Mouse (Mus musculus): ENCODE data around the gene Pgpep1. TPM values are rescaled to one million over a fixed set of nuclear protein-coding genes. Genes with fewer than 3 reads are reported as not detected.

Pgpep1 gene
- polyA plus RNA-seq, 1 experiment from 2014 or later, result 70.4 TPM

DNA sequence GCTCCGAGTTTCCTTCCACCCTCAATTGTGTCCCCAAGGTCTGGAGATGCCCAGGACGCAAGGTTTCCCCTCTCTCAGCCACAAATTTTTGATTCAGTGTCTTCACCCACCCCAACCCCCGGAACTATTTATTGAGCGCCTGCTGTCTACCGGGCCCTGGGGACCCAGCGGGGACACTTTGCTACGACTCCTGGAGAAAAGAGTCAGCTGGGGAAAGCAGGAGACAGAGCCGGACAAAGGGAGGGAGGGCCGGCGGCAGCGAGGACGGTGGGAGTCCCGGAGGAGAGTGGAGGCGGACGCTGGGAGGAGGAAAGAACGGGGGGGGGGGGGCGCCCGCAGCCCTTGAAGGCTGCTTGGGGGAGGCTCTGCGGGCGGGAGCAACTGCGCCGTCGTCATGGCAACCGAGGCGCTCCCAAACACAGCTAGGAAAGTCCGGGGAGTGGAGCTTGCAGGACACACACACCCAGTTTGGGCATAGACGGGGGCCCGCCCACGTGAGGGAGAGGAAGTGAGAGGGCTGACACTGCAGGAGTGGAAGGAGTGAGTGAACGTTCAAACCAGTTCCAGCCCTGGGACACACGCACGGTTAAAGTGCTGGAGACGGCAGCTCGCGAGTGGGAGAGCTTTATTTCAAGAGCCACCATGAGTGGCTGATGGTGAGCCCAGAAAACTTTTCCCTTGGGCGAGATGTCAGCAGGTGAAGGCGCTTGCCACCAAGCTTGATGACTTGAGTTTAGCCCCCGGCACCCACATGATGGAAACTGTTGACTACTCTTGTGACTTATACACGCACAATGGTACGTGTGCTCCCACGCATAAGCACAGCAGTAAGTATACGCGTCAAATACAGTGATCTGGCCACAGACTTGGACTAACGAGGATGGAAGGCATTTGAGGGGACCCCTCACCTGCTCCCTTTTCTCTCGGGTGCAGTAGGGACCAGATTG lies 50.1 kb downstream of the Pgpep1 start:
- Histone ChIP-seq H3K4me2 (peak overlapping the region; percentile 92), H3K27me3 (peaks cover 19% of the 10 kb centered on the region; the same call in 1 of the 2 replicates), H3K4me1 (peaks cover 55% of the 10 kb centered on the region), H3K27ac (peak overlapping the region; percentile 90), H3K9me3 (no peaks in the 10 kb centered on the region), H3K4me3 (replicated peaks) (peak overlapping the region; percentile 44), H3K9ac (peak overlapping the region; percentile 59), H3K36me3 (replicated peaks) (no peaks in the 10 kb centered on the region)
- peak; percentile 56 for ATAC-seq (ENCODE audit: low FRiP score)
- 1% methylated on average over 45 of the region's 45 CpGs for whole genome bisulfite sequencing

DNA sequence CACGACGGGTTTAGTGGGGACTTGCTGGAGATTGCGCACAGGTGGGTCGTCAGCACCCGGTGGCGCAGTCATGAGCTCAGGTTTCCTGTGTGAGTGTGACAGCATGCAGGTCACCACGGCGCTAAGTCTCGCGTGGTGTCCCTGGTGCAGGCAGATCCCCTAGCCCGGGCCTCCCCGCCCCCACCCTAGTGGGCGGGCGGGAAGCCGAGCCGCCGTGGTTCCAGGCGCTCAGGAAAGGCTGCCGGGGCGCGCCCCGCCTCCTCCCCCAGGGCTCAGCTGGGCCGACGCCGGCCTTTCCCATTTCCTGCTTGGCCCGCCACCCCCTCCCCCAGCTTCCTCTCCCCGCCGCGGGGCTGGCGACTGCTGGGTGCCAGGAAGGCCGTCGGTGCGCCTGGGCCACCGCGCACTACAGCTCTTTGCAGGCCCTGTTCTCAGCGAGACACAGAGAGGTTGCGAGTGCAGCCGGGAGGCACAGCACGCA lies 50.8 kb downstream of the Pgpep1 start:
- Histone ChIP-seq H3K4me3 (replicated peaks) (peak overlapping the region; percentile 44), H3K9ac (peak overlapping the region; percentile 59), H3K9me3 (no peaks in the 10 kb centered on the region), H3K27me3 (peaks cover 19% of the 10 kb centered on the region; the same call in 1 of the 2 replicates), H3K27ac (peak overlapping the region; percentile 90), H3K4me2 (peak overlapping the region; percentile 92), H3K4me1 (peaks cover 63% of the 10 kb centered on the region), H3K36me3 (replicated peaks) (no peaks in the 10 kb centered on the region)
- ATAC-seq (ENCODE audit: low FRiP score), result peak; percentile 40
- under 1% methylated on average over 33 of the region's 39 CpGs for WGBS

DNA sequence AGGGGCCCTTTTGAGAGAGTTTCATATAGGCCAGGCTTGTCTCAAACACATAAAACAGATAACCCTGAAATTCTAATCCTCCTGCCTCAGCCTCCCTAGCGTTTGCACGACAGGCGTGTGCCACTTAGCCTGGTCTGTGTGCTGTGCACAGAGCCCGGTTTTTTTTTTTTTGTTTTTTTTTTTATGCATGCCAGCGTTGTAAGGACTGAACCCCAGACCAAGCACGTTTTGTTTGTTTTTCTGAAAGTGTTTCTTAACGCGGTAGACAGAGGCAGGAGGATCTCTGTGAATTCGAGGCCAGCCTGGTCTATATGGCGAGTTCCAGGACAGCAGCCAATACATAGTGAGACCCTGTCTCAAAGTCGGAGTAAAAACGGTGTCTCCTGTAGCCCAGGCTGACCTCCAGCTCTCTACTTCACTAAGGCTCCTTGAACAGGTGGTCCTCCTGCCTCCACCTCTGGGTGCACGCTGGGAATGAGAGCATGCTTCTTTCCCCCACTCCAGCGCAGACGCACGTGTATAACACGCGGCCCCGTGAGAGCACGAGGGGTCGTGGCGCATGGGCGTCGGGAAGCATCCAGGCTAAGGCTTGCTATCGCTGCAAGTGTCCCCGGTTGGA lies 51.3 kb downstream of the Pgpep1 start, which contains the start of gene Ssbp4:
Gene Ssbp4, minus strand, starts transcription at position 124 of the 619 bp plus-strand sequence.
- Histone ChIP-seq H3K4me2 (peak within 1 kb of the TSS; percentile 92), H3K9ac (peak within 1 kb of the TSS; percentile 87), H3K27ac (peak within 1 kb of the TSS; percentile 90), H3K27me3 (peaks cover 19% of the 10 kb centered on the region; the same call in 1 of the 2 replicates), H3K36me3 (replicated peaks) (no peaks in the 10 kb centered on the region), H3K9me3 (no peaks in the 10 kb centered on the region), H3K4me1 (peaks cover 68% of the 10 kb centered on the region), H3K4me3 (replicated peaks) (peak within 1 kb of the TSS; percentile 88)
- ATAC-seq (ENCODE audit: low FRiP score), result peak; percentile 6; the same call in 1 of the 2 replicates
- 6% methylated on average over 26 of the region's 26 CpGs for WGBS

DNA sequence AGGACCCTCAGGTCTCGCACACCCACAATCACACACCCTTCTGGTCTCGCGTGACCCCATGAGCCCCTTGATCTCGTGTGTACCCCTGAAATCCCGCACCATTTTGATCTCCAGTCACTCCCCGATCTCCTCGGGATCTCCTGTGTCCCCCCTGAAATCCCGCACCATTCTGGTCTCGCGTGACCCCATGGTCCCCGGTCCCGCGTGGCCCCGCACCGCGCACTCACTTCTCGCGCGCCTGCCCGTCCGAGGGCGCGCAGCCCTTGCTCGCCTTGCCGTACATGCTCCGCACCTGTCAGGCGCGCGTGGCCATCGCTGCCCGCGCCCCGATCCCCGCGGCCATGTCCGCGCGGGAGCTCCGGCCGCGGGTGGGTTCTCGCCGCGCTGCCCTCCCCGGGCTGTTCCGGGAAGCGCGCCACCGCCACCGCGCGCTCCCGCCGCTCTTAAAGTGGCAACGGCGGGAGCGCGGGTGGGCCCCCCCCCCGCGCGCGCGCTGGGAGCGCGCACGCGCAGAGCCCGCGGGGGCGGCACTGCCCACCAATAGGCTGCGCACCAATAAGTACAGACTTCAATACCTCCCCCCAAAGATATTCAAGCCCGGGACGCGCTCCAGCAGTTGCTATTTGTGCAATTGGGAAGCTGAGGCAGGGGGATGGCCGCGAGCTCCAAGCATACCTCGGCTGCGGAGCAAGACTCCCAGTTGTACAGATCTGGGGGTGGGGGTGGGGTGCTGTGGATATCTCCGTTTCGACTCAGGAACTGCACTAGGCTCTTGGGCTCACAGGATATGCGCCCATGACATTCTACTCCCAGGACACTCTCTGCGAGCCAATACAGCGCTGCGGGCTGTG lies 52.1 kb downstream of the Pgpep1 start:
- H3K9me3 ChIP-seq, result no peaks in the 10 kb centered on the region
- H3K9ac ChIP-seq, result peak overlapping the region; percentile 87
- no peaks in the 10 kb centered on the region for H3K36me3 ChIP-seq (replicated peaks)
- peak overlapping the region; percentile 84 for H3K4me2 ChIP-seq
- peak overlapping the region; percentile 90 for H3K27ac ChIP-seq
- H3K4me3 ChIP-seq (replicated peaks), result peak overlapping the region; percentile 88
- no peak for ATAC-seq (ENCODE audit: low FRiP score)
- WGBS, result 1% methylated on average over 84 of the region's 84 CpGs
- peaks cover 19% of the 10 kb centered on the region; the same call in 1 of the 2 replicates for H3K27me3 ChIP-seq
- peaks cover 70% of the 10 kb centered on the region for H3K4me1 ChIP-seq

DNA sequence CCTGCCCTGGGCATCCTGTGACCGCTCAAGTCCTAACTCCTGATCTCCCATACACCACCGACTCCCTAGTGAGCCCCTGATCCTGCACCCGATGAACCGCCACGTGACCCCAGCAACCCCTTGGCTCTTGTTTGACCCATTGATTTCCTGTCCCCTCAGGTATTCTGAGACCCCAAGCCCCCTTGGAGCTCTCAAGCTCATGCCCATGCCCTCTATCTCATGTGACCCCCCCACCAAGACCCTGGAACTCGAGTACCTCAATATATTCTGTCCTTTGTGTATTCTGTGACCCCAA lies 52.6 kb downstream of the Pgpep1 start:
- peaks cover 19% of the 10 kb centered on the region; the same call in 1 of the 2 replicates for H3K27me3 ChIP-seq
- 25% methylated on average over 6 of the region's 6 CpGs for WGBS
- H3K4me1 ChIP-seq, result peaks cover 71% of the 10 kb centered on the region
- peak overlapping the region; percentile 88 for H3K4me3 ChIP-seq (replicated peaks)
- no peak for ATAC-seq (ENCODE audit: low FRiP score)
- H3K9me3 ChIP-seq, result no peaks in the 10 kb centered on the region
- peaks cover 3% of the 10 kb centered on the region for H3K36me3 ChIP-seq (replicated peaks)
- H3K9ac ChIP-seq, result peak overlapping the region; percentile 87
- 0 out of 2 replicates have a peak overlapping the region, but pooled peaks have one; percentile 90 for H3K27ac ChIP-seq
- H3K4me2 ChIP-seq, result peak overlapping the region; percentile 84

DNA sequence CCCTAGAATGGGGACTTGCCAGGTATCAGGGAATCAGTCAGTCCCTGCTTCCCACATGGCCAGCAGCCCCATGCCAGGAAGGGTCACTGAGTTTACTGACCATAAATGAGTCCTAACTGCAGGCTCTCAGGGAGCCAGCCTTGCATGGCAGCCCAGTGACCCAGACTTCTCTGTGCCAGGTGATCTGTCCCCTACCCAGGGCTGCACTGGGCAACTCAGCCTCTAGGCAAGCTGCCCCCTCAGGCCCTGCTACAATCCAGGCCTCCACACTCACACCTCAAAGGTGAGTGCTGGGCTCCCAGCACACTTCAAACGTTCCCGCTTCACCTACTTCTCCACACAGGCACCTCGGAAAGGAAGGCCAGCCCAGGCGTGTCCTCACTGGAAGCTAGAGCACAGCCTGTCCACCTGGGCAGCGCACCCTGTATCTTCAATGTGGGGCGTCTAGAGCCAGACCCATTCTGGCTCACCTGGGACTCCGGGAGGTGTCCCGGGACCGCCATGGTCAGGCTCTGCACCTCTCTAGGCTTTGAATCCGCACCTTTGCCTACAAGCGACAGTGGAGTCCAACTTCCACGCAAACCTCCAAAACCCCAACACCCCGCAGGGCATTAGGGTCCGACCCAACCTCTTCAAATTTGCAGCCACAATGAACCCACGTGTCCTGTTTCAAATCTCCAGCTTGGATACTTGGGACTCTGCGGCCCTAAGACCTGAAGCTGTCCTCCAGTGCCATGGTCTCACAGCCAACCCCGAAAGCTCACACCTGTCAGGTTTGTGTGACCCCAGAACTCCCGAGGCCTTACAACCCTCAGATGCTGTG lies 53.2 kb downstream of the Pgpep1 start:
- Histone ChIP-seq H3K4me2 (peak overlapping the region; percentile 84), H3K4me3 (replicated peaks) (peak overlapping the region; percentile 88), H3K4me1 (peaks cover 74% of the 10 kb centered on the region), H3K36me3 (replicated peaks) (peaks cover 8% of the 10 kb centered on the region), H3K9me3 (no peaks in the 10 kb centered on the region), H3K27ac (no peak overlapping the region), H3K27me3 (peaks cover 19% of the 10 kb centered on the region; the same call in 1 of the 2 replicates), H3K9ac (peak overlapping the region; percentile 87)
- no peak for ATAC-seq (ENCODE audit: low FRiP score)
- WGBS, result 73% methylated on average over 18 of the region's 18 CpGs

DNA sequence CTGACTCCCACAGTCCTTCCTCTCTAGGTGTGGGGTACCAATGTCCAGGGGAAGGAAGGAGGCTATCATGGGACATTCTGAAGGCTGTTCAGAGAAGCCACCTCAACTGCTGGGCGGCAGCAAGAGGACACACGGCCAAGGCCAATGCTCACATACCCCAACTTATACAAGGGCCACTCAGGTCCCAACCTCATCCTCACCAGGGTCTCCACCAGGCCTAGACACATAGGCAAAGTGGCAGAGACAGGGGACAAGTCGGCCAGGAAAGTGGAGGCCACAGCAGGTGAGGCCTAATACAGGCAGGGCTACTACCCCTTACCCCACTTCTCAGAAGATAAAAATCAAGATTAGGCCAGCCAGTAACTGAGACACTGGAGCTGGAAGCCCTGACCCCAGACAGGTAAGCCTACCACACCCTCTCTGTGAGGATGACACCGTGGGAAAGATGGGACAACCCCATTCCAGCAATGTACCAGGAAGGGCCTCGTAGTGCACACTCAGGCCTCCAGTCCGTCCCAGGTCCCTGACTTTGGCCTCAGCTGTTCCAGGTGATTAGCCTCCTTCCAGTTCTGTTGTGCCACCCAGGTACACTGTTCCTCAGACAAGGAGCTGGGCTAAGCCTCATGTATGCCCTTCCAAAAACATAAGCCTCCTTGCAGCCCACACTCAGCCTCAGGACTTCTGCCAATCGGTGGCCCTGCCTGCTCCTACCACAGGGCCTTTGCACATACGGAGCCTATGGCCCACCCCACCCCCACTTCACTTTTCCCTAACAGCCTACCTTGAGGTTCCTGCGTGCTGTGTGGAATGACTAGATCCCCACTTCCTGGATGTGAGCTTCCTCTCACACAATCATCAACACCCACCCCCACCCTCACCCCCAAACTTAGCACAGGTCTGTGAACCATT lies 54.1 kb downstream of the Pgpep1 start:
- Histone ChIP-seq H3K4me2 (peak overlapping the region; percentile 84; the same call in 1 of the 2 replicates), H3K4me3 (replicated peaks) (no peak overlapping the region), H3K4me1 (peaks cover 76% of the 10 kb centered on the region), H3K27me3 (peaks cover 17% of the 10 kb centered on the region; the same call in 1 of the 2 replicates), H3K27ac (0 out of 2 replicates have a peak overlapping the region, but pooled peaks have one; percentile 19), H3K9me3 (no peaks in the 10 kb centered on the region), H3K36me3 (replicated peaks) (peaks cover 11% of the 10 kb centered on the region), H3K9ac (no peak overlapping the region; the same call in 1 of the 2 replicates)
- ATAC-seq (ENCODE audit: low FRiP score), result no peak
- 90% methylated on average over 9 of the region's 9 CpGs for WGBS

DNA sequence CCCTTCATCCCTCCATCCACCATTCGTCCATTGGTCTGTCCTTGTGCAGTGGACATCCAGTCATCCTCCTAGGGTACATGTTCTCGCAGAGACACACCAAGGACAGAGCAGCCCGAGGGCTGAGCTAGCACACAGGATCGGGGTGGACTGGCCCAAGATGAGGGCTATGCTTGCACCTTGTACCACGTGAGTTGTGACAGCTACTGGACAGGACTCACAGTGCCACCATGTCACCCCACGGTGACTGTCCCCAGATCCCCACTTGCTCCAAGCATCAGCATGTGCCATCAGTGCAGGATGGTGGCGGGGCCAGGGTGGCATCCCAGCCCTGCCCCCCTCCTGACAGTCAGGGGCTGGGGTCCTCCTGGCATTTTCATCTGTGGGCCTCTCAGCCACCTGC lies 55.6 kb downstream of the Pgpep1 start:
- ATAC-seq (ENCODE audit: low FRiP score), result no peak
- WGBS, result 83% methylated on average over 7 of the region's 7 CpGs
- Histone ChIP-seq H3K9ac (peak overlapping the region; percentile 17; the same call in 1 of the 2 replicates), H3K36me3 (replicated peaks) (peaks cover 11% of the 10 kb centered on the region), H3K4me1 (peaks cover 77% of the 10 kb centered on the region), H3K4me2 (no peak overlapping the region), H3K27ac (no peak overlapping the region), H3K4me3 (replicated peaks) (no peak overlapping the region), H3K27me3 (peaks cover 14% of the 10 kb centered on the region; the same call in 1 of the 2 replicates), H3K9me3 (no peaks in the 10 kb centered on the region)

DNA sequence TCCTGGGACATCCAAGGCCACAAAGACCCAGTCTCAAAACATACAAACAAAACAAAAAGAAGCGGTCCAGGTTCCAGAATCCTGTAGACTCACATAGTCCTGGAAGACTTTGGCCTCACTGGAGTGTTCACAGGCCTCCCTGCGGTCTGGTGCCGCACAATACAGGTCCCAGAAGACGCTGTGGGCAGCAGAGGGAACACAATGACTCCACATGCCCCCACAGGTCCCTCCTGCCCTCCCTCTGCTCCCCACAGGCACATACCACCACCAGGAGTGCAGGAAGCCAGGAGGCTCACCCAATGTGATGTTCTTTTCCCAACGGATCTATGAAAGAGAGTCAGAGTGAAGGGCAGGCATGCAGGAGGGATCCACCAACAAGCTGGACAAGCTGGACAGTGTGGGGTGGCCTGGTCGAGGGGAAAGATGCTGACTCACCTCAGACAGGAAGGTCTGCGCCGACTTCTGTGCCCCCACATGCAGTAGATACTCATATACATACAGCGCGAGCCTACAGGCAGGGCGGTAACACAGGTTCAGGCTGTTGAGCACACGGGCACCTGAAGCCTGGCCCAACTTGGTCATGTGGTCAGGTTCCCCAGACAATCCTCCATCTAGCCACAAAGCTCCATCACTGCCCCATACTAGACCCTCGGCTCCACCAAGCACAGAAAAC lies 57.9 kb downstream of the Pgpep1 start:
- H3K4me3 ChIP-seq (replicated peaks), result no peak overlapping the region
- H3K27ac ChIP-seq, result peak overlapping the region; percentile 94

DNA sequence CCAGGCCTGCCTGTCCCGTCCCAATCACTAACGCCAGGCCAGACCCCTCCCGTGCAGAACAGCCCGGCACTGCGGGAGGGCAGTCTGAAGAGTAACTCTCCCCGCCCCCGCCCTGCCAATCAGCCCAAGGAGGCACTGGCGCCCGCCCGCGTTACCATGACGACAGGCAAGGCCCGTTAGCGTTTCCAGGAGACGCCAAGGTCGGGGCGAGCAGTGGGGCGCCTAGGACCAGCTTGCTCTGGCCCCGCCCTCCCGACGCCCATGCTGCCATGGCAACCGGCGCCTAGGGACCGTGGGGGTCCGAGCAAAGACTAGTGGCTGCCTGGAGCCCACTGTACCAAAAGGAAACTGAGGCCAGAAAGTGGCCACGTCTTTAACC lies 58.9 kb downstream of the Pgpep1 start:
- peak overlapping the region; percentile 53 for H3K4me2 ChIP-seq
- H3K27me3 ChIP-seq, result peaks cover 20% of the 10 kb centered on the region
- WGBS, result 1% methylated on average over 25 of the region's 26 CpGs
- H3K4me1 ChIP-seq, result peaks cover 77% of the 10 kb centered on the region
- ATAC-seq (ENCODE audit: low FRiP score), result peak; percentile 86
- H3K27ac ChIP-seq, result peak overlapping the region; percentile 94
- H3K36me3 ChIP-seq (replicated peaks), result peaks cover 21% of the 10 kb centered on the region
- peak overlapping the region; percentile 23; the same call in 1 of the 2 replicates for H3K4me3 ChIP-seq (replicated peaks)
- 0 out of 2 replicates have a peak overlapping the region, but pooled peaks have one; percentile 17 for H3K9ac ChIP-seq
- H3K9me3 ChIP-seq, result no peaks in the 10 kb centered on the region

More for the DNA sequence above, 57.9 kb downstream of the Pgpep1 start:
- Histone ChIP-seq H3K9me3 (no peaks in the 10 kb centered on the region), H3K36me3 (replicated peaks) (peaks cover 11% of the 10 kb centered on the region), H3K4me1 (peaks cover 79% of the 10 kb centered on the region), H3K9ac (no peak overlapping the region), H3K4me2 (no peak overlapping the region), H3K27me3 (peaks cover 11% of the 10 kb centered on the region)
- no peak for ATAC-seq (ENCODE audit: low FRiP score)
- 93% methylated on average over 13 of the region's 13 CpGs for WGBS
